Mouse (Mus musculus) right cerebral cortex, postnatal 25 days (tissue): ENCODE data around the gene Prdm1.

ENCODE experiments used
- DNase-seq: peaks from one replicate; pipeline ENCODE4 v3.0.0; 2022

The Prdm1 gene

DNA sequence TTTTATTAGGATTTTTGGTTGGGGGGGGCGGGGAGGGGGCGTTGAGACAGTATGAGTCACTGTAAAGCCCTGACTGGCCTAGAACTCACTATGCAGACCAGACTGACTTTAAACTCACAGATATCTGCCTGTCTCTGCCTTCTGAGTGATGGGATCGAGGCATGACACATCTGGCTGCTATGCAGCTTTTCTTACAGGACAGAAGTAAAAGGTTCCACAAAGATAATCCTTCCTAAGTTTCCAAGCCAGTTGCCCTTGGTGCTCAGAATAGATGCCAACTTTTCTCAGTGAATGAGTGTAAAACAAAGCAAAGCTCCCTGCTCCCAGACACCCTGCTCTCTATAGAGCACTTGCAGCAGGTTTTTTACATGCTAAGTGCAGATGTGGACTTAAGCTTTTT, 112.7 kb downstream of the Prdm1 start:
- no peak for DNase-seq

- no peak for DNase-seq
Measured at GRCm38 (mm10) chr10:44409958-44410357, 118.3 kb downstream of the Prdm1 start.

DNA sequence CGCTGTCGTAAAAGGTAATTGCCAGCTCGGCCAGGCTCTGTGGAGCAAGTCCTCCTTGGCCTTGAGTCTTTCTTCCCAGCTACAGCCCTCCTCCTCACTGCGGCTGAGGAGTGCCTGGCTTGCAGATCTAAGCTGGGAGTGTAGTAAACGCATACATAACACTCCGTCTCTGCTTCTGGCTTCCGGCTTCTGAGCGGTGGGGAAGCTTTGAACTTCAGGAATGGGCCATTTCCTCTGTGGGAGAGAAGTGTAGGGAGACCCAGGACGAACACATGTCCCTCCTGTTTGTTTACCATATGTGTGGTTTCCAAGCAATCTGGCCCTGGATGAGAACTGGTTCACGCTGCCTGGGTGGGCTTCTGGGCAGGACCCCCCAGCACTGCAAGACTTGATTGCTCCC, 119.2 kb downstream of the Prdm1 start:
- no peak for DNase-seq

DNA sequence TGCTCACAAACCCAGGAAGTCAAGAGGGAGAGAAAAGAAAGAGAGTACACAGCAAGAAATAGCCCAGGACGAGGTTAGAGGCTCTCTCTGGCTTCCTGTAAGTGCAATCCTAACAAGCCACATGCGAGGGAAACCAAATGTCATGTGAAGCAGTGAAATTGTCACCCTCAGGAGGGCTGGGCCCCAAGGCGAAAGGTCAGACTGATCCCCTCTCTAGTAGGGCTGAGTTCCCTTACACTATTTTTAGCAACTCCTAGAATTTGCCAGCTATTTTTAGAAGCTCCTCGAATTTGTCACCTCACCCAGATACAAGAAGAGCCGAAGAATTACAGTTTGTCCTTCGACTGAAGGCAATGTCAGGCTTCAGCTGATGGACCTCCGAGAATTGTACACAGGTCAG, 124.9 kb downstream of the Prdm1 start:
- DNase-seq, result no peak

GRCm38 (mm10) chr10:44401600-44401999, 126.7 kb downstream of the Prdm1 start:
- DNase-seq, result no peak

- DNase-seq, result no peak
Measured at GRCm38 (mm10) chr10:44400602-44401001, 127.7 kb downstream of the Prdm1 start.

GRCm38 (mm10) chr10:44400119-44400518, 128.2 kb downstream of the Prdm1 start:
- no peak for DNase-seq

- DNase-seq, result no peak
Measured at GRCm38 (mm10) chr10:44392855-44393254, 135.4 kb downstream of the Prdm1 start.

- DNase-seq, result no peak
Measured at GRCm38 (mm10) chr10:44391509-44392290, 136.6 kb downstream of the Prdm1 start.

DNA sequence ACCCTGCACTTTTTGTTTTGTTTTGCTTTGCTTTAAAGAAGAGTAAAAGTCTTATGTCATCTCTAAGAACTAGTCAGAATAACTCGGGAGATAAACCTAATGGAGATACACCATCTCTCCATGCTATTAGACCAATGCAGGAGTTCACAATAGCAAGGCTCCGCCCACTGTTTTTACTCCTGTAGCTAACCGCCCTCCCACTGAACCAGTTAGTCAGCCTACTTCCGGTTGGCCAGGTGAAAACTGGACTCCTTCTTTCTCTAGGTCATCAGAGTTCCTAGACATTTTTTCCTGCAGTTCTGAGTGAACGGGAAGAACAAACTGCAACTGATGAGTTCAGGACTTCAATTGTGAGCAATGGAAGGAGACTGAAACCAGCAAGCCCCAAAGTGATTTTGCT, 138.0 kb downstream of the Prdm1 start:
- no peak for DNase-seq

GRCm38 (mm10) chr10:44388706-44389233, 139.5 kb downstream of the Prdm1 start:
- no peak for DNase-seq
